Mouse (Mus musculus): ENCODE data around the gene Fth1. TPM values are rescaled to one million over a fixed set of nuclear protein-coding genes. Genes with fewer than 3 reads are reported as not detected.
A peak's percentile ranks its signal among the peaks of the same experiment; 100 is the strongest.
"Not testable (repeated sequence)": the region's sequence is repeated elsewhere in the genome, so short reads cannot be mapped to it uniquely, and the experiment has no call there.

The Fth1 gene
- polyA plus RNA-seq, 1 experiment from 2014 or later = 2,906 TPM

- Histone ChIP-seq H3K9ac (ENCODE audit: low read depth, low read length) (no peak overlapping the region), H3K27ac (no peak overlapping the region), H3K4me1 (replicated peaks; ENCODE audit: insufficient read depth, low read length) (no peaks in the 10 kb centered on the region), H3K4me2 (ENCODE audit: low read length) (no peak overlapping the region), H3K36me3 (ENCODE audit: insufficient read depth, low read length) (no peaks in the 10 kb centered on the region), H3K9me3 (replicated peaks; ENCODE audit: low read length) (no peaks in the 10 kb centered on the region), H3K4me3 (replicated peaks; ENCODE audit: low read depth, low read length) (no peak overlapping the region), H3K27me3 (ENCODE audit: insufficient read depth, low read length) (no peaks in the 10 kb centered on the region)
- DNase-seq (ENCODE audit: low spot score) (no peak), ATAC-seq (replicated peaks; ENCODE audit: low FRiP score, low read depth) (no peak)
- TF ChIP-seq CTCF (IDR thresholded peaks at IDR 0.05; ENCODE audit: low read depth) = no peak
- WGBS = 77% methylated on average over 8 of the region's 10 CpGs
Measured at GRCm38 (mm10) chr19:9968081-9968787, 12.2 kb upstream of the Fth1 start.

GRCm38 (mm10) chr19:9974853-9975252, 5.5 kb upstream of the Fth1 start:
- H3K27ac ChIP-seq; H3K27me3 ChIP-seq (ENCODE audit: insufficient read depth, low read length); H3K9ac ChIP-seq (ENCODE audit: low read depth, low read length); H3K36me3 ChIP-seq (ENCODE audit: insufficient read depth, low read length); H3K4me1 ChIP-seq (replicated peaks; ENCODE audit: insufficient read depth, low read length); H3K4me3 ChIP-seq (replicated peaks; ENCODE audit: low read depth, low read length); DNase-seq (ENCODE audit: low spot score); H3K4me2 ChIP-seq (ENCODE audit: low read length); H3K9me3 ChIP-seq (replicated peaks; ENCODE audit: low read length): not testable (repeated sequence)
- 46% methylated on average over 2 of the region's 2 CpGs for WGBS
- peak; percentile 40; the same call in 1 of the 2 replicates for ATAC-seq (replicated peaks; ENCODE audit: low FRiP score, low read depth)

- DNase-seq (ENCODE audit: low spot score) = no peak
- WGBS = 78% methylated on average over 10 of the region's 10 CpGs
Measured at GRCm38 (mm10) chr19:9977085-9977484, 3.3 kb upstream of the Fth1 start.

GRCm38 (mm10) chr19:9978431-9978951, 1.9 kb upstream of the Fth1 start:
- H3K9me3 ChIP-seq (replicated peaks; ENCODE audit: low read length) = no peaks in the 10 kb centered on the region
- no peaks in the 10 kb centered on the region for H3K27me3 ChIP-seq (ENCODE audit: insufficient read depth, low read length)
- no peak overlapping the region for H3K4me3 ChIP-seq (replicated peaks; ENCODE audit: low read depth, low read length)
- no peaks in the 10 kb centered on the region for H3K36me3 ChIP-seq (ENCODE audit: insufficient read depth, low read length)
- TF ChIP-seq CTCF (IDR thresholded peaks at IDR 0.05; ENCODE audit: low read depth) = no peak
- ATAC-seq (replicated peaks; ENCODE audit: low FRiP score, low read depth) (0 out of 2 replicates have a peak, but pooled peaks have one; percentile 25), DNase-seq (ENCODE audit: low spot score) (peak; percentile 72)
- no peak overlapping the region for H3K4me2 ChIP-seq (ENCODE audit: low read length)
- WGBS = 38% methylated on average over 5 of the region's 5 CpGs
- peak overlapping the region; percentile 76 for H3K27ac ChIP-seq
- no peak overlapping the region for H3K9ac ChIP-seq (ENCODE audit: low read depth, low read length)
- H3K4me1 ChIP-seq (replicated peaks; ENCODE audit: insufficient read depth, low read length) = peaks cover 5% of the 10 kb centered on the region; the same call in 1 of the 2 replicates

More at GRCm38 (mm10) chr19:9977085-9977484, 3.3 kb upstream of the Fth1 start:
- no peak overlapping the region for H3K27ac ChIP-seq
- H3K9me3 ChIP-seq (replicated peaks; ENCODE audit: low read length) = no peaks in the 10 kb centered on the region
- ATAC-seq (replicated peaks; ENCODE audit: low FRiP score, low read depth) = peak; percentile 67
- no peak overlapping the region for H3K9ac ChIP-seq (ENCODE audit: low read depth, low read length)
- no peak overlapping the region for H3K4me2 ChIP-seq (ENCODE audit: low read length)
- peaks cover 5% of the 10 kb centered on the region; the same call in 1 of the 2 replicates for H3K4me1 ChIP-seq (replicated peaks; ENCODE audit: insufficient read depth, low read length)
- no peak for TF ChIP-seq CTCF (IDR thresholded peaks at IDR 0.05; ENCODE audit: low read depth)
- H3K27me3 ChIP-seq (ENCODE audit: insufficient read depth, low read length) = no peaks in the 10 kb centered on the region
- no peak overlapping the region for H3K4me3 ChIP-seq (replicated peaks; ENCODE audit: low read depth, low read length)
- no peaks in the 10 kb centered on the region for H3K36me3 ChIP-seq (ENCODE audit: insufficient read depth, low read length)

- no peaks in the 10 kb centered on the region for H3K27me3 ChIP-seq (ENCODE audit: insufficient read depth, low read length)
Measured at GRCm38 (mm10) chr19:9979156-9979555, 1.2 kb upstream of the Fth1 start.

GRCm38 (mm10) chr19:9981621-9982020, 1.2 kb downstream of the Fth1 start:
- WGBS = 71% methylated on average over 4 of the region's 4 CpGs
- no peaks in the 10 kb centered on the region for H3K9me3 ChIP-seq (replicated peaks; ENCODE audit: low read length)
- peak overlapping the region; percentile 94 for H3K9ac ChIP-seq (ENCODE audit: low read depth, low read length)
- H3K36me3 ChIP-seq (ENCODE audit: insufficient read depth, low read length) = peaks cover 12% of the 10 kb centered on the region
- TF ChIP-seq CTCF (IDR thresholded peaks at IDR 0.05; ENCODE audit: low read depth) = no peak
- H3K27ac ChIP-seq = peak overlapping the region; percentile 97
- no peaks in the 10 kb centered on the region for H3K27me3 ChIP-seq (ENCODE audit: insufficient read depth, low read length)
- DNase-seq (ENCODE audit: low spot score) = no peak
- peak overlapping the region; percentile 66 for H3K4me2 ChIP-seq (ENCODE audit: low read length)
- no peak for ATAC-seq (replicated peaks; ENCODE audit: low FRiP score, low read depth)
- peaks cover 5% of the 10 kb centered on the region; the same call in 1 of the 2 replicates for H3K4me1 ChIP-seq (replicated peaks; ENCODE audit: insufficient read depth, low read length)
- peak overlapping the region; percentile 76 for H3K4me3 ChIP-seq (replicated peaks; ENCODE audit: low read depth, low read length)

More at GRCm38 (mm10) chr19:9979156-9979555, 1.2 kb upstream of the Fth1 start:
- no peak overlapping the region for H3K9ac ChIP-seq (ENCODE audit: low read depth, low read length)
- no peaks in the 10 kb centered on the region for H3K9me3 ChIP-seq (replicated peaks; ENCODE audit: low read length)
- DNase-seq (ENCODE audit: low spot score) (no peak), ATAC-seq (replicated peaks; ENCODE audit: low FRiP score, low read depth) (no peak)
- H3K4me2 ChIP-seq (ENCODE audit: low read length) = no peak overlapping the region
- no peak overlapping the region for H3K4me3 ChIP-seq (replicated peaks; ENCODE audit: low read depth, low read length)
- no peak for TF ChIP-seq CTCF (IDR thresholded peaks at IDR 0.05; ENCODE audit: low read depth)
- 0 out of 2 replicates have a peak, but pooled peaks cover under 1% of the 10 kb centered on the region for H3K36me3 ChIP-seq (ENCODE audit: insufficient read depth, low read length)
- peak overlapping the region; percentile 76 for H3K27ac ChIP-seq
- 86% methylated on average over 2 of the region's 2 CpGs for whole genome bisulfite sequencing
- H3K4me1 ChIP-seq (replicated peaks; ENCODE audit: insufficient read depth, low read length) = peaks cover 5% of the 10 kb centered on the region; the same call in 1 of the 2 replicates
